Mouse (Mus musculus) skeletal muscle tissue, postnatal 0 days (tissue): Measurements from ENCODE around the gene Rnf114. TPM values are rescaled to one million over a fixed set of nuclear protein-coding genes. Genes with fewer than 3 reads are reported as not detected.

Experiments
- polyA plus RNA-seq: library from polyadenylated mRNA; unstranded; fragments of >200 nt; fragmentation: Nextera tagmentation; extraction: Ambion mirVana; gene quantifications from 2 replicates; pipeline ENCODE4 v1.2.1, GENCODE M21; 2015

Rnf114 gene
- polyA plus RNA-seq, result 30.3 and 32.3 TPM in 2 replicates

DNA sequence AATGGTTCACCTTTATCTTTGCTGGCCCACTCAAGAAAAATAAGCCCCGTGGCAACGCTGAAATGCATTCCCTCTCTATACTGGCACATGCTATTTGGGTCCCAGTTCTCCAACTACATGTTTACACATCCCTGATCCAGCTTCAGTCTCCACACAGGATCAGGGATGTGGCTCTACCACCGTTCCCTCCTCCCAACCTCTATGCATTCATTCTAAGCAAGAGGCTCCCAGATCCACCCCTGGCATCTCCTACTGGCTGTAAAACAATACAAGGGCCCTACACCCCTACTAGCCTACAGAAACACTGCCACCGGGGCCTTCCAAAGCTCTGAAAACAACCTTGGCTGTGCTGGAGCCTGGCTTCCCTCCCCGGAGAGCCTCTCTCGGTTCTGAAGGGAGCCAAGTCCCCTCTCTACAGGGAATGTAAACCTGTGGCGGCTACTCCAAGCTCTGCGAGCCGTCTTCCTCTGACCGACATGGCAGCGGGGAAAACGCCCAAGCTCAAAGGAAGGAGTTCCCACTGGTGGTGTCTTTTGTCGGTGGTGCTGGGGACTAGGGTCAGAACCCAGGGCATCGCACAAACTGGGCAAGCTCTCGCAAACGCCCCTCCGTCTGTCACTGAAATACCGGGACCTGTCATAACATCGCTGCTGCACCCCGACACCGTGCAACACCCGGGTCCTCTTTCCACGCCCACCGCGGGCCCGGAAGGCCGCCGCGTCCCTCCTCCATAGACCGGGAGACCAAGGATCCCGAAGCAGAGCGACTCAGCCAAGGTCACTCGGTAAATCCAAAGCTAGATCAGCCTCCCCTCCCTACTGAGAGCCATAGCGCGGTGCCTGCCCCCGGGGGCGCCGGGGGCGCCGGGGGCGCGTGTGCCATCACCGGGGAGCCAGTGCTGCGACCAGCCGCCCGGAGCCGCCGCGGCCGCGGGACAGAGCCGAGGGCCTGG, at the start of gene Rnf114:
TSS of gene Rnf114 (plus strand) at position 889 of the 952 bp plus-strand sequence.

DNA sequence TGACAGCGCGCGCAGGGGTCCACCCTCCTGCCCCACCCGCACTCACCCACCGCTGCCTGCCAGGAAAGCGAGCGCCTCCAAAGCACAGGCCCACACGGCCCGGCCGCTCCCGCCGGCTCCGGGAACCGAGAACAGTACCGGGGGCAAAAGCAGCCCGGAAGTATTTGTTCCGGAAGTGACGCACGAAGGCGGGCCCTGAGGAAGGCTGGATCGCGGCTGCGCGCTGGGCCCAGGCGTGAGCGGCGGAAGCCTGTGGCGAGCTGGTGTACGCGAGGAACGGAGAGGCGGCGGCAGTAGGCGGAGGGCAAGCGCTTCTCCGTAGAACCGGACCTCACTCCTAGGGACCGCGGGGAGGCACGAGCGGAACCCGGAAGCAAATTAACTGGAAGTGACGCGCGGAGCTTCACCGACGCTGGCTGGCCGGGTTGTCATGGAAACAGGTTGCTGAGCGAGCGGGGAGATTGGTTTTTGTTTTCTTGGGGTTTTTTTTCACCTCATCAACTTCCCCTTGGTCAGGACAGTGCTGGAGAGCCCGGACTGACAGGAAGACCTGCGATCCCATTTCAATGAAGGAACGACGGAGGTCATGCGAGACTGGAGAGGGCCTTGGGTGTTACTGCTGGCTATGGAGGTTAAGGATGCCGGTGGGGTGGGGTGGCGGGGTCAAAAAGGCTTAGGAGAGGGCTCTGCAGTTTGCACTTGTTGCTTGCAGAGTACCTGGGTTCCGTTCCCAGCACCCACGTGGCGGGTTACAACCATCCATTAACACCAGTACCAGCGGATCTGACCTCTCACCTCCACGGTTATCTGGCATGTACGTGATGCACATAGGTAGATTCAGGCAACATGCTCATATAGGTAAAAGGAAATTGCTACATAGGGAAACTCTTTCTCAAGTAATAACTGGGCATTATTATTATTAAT, 530 bp downstream of the Rnf114 start, which contains the start of gene Spata2:
TSS of gene Spata2 (minus strand) at position 175 of the 924 bp plus-strand sequence.

GRCm38 (mm10) chr2:167537476-167538297, 45.2 kb downstream of the Rnf114 start, which contains the start of gene Snai1:
Gene Snai1, plus strand, starts transcription at chr2:167538195.

Other genes with a start within 250 kb of the Rnf114 start
- gene B4galt5, start 143.5 kb upstream of the Rnf114 start, polyA plus RNA-seq, result 8.7 and 10.5 TPM in 2 replicates
- gene Slc9a8, start 70.9 kb upstream of the Rnf114 start, polyA plus RNA-seq, result 11.0 and 12.4 TPM in 2 replicates
- 6.1 and 6.8 TPM in 2 replicates for gene Spata2, start 242 bp downstream of the Rnf114 start, polyA plus RNA-seq
- gene Snai1, start 45.5 kb downstream of the Rnf114 start, polyA plus RNA-seq, result 11.9 and 16.6 TPM in 2 replicates
- 232 and 235 TPM in 2 replicates for gene Ube2v1, start 139.4 kb downstream of the Rnf114 start, polyA plus RNA-seq
- 2.4 and 4.0 TPM in 2 replicates for gene Gm20431, start 168.9 kb downstream of the Rnf114 start, polyA plus RNA-seq
- 19.5 and 32.5 TPM in 2 replicates for gene Cebpb, start 196.3 kb downstream of the Rnf114 start, polyA plus RNA-seq
- gene Tmem189, start 197.2 kb downstream of the Rnf114 start, polyA plus RNA-seq, result 25.0 and 31.1 TPM in 2 replicates